Mouse (Mus musculus) kidney, postnatal 10 days (tissue): ENCODE results near the gene Olfr1326-ps1.

Experiments used
- DNase-seq: peaks from one replicate; pipeline ENCODE4 v3.0.0; 2021; ENCODE audit warnings: mixed read lengths

Olfr1326-ps1 gene

DNA sequence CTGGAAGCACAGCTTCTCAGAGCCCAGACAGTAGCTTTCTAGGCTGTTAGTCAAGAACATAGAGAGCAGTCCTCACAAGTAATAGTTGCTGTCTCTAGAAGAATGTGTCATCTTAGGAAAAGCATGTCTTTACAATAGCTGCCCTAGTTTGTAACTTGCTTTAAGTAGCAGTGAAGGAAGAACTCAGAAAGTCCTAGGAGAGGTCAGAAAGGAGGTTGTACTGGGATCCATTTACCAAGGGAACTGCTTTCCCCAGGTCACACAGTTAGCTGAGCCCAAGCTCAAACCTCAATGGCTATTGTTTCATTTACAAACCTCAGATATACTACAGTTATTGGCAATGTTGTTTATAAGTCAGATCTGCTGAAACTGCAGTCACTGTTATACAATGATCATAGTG, at the start of gene Olfr1326-ps1:
TSS of gene Olfr1326-ps1 (minus strand) at position 101 of the 400 bp plus-strand sequence.
- no peak for DNase-seq

DNA sequence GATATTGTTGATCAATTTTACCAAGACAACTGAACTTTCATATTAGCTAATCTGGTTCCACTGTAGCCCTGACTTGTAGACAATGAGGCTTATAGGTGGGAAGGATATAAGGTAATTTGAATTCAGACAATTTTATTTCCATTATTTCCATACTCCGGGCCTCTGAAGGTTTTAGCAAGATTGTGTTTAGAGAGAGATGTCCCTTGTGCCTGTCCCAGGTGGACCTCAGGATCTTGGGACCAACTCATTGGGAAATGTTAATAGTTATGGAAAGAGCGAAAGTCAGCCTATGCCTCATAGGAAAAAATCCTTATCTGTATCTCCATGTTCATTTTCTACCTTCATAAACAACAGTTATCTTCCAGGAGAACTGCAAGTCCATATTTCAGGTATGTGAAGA, 17.7 kb upstream of the Olfr1326-ps1 start, which contains the start of gene Olfr1325:
TSS of gene Olfr1325 (plus strand) at position 301 of the 400 bp plus-strand sequence.
- no peak for DNase-seq
